Mouse (Mus musculus) liver, postnatal 0 days (tissue): ENCODE measurements around the gene Nr3c2.

Source experiments
- CTCF ChIP-seq: sonication (generic); IDR thresholded peaks from 2 replicates; pipeline ENCODE4 v1.5.1; 2016; ENCODE audit warnings: antibody characterized with exemption, low read depth
- EP300 ChIP-seq: IDR thresholded peaks from 2 replicates; pipeline ENCODE4 v1.6.1; 2016; ENCODE audit warnings: antibody characterized with exemption, low read depth, mild to moderate bottlenecking

- TF ChIP-seq CTCF (no peak), EP300 (no peak)
These were observed 273.9 kb downstream of the Nr3c2 start for GRCm38 (mm10) chr8:77173075-77173657.
